Mouse (Mus musculus): Measurements from ENCODE around the gene Ndufv1.
"Not testable (repeated sequence)": the region's sequence is repeated elsewhere in the genome, so short reads cannot be mapped to it uniquely, and the experiment has no call there.

Ndufv1 gene

GRCm38 (mm10) chr19:4041500-4041899 is 28.9 kb upstream of the Ndufv1 start:
- not testable (repeated sequence) for DNase-seq

DNA sequence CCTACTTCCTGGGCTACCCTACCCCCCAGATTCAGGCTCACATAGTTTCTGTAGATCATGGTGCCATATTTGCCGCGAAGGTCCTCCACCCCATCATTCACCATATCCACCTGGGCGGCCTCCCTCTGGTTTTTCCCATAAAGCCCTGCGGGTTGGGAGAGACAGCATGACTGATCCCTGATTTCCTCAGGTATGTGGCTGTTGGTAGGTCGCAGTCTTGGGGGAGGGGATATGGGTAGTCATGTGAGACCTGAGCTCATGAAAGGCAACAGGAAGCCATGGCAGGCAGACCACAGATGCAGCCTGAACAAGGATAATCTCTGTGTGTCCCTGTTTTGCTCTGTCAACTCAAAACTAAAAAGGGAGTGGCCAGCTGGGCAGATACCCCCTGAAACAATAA is 28.3 kb upstream of the Ndufv1 start:
- DNase-seq = not testable (repeated sequence)

DNA sequence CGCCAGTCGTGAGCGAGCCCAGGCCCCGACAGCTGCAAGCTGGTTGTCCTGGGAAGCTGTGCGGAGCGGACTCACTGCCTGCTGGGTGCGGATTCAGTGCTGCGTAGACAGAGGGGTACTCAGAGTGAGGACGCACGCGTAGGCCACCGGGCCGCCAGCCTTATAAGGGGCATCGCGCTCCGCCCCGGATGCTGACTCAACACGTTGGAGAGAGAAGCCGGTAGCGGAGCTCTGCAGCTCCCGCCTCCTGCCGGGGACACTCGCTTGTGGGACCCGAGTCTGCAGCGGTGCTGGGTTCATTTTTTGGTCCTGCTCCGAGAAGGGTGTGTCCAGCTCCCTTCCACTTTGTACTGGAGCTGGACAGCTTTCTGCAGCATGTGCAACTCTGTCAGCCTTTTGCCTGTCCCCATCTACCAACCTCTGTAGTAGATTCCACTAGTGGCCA is 25.2 kb upstream of the Ndufv1 start, which contains the start of gene Gstp1:
TSS of gene Gstp1 (minus strand) at position 198 of the 445 bp plus-strand sequence.
- DNase-seq = peak; percentile 81

DNA sequence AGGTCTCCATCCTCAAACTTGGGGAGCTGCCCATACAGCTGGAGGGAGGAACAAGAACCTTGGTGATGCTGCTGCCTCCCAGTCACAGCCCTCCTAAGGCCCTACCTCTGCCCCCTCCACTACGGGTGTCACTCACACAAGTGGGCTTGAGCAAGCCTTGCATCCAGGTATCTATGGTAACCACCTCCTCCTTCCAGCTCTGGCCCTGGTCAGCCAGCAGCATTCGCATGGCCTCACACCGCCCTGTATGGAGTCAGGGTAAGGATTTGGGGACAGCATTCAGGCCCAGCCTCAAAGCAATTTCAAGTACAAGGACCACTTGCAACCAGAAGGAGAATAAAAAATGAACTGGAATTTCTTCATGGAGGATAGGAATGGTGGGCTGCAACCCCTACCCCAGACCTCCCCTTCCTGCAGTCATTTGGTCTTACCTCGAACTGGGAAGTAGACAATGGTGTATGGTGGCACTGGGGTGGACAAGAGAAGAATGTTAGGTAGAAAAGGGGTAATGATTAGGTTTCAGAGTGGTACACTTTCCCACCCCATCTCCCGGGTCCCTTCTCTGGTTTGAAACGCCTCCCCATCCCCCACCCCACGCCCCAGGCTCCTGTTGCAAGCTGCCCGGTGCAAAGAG is 24.7 kb upstream of the Ndufv1 start:
- not testable (repeated sequence) for DNase-seq

GRCm38 (mm10) chr19:4036327-4037045 is 23.9 kb upstream of the Ndufv1 start:
- DNase-seq = no peak

DNA sequence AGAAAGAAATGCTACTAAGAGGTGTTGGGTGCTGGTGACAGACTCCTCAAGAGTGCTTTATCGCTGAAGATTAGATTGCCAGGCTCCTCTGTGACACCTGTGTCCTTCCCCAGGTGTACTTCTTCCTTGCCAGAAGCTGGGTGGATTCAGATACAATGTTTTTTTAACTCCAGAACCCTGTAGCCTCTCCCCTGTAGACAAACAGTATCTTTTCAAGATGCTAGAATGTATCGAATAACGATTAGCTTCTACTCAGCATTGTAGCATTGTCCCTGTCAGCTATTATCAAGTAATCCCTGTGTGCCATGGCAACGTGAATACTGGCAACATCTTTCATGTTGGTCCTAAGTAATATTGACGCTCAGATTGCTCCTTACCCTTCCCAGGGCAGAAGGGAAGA is 21.1 kb upstream of the Ndufv1 start:
- no peak for DNase-seq

DNA sequence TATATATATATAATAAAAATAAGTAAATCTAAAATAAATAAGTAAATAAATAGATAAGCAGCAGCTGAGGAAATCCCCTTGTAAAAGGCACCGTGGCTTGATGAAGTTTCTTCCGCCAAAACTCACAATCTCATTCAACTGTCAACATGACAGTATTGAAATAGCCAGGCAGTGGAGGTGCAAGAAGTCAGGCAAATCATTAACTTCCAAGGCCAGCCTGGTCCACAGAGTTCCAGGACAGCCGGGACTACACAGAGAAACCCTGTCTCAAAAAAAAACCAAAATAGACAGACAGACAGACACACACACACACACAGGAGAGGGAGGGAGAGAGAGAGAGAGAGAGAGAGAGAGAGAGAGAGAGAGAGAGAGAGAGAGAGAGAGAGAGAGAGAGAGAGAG is 20.7 kb upstream of the Ndufv1 start:
- DNase-seq = no peak

- no peak for DNase-seq
Observed at GRCm38 (mm10) chr19:4032668-4033067, 20.1 kb upstream of the Ndufv1 start.

- DNase-seq = no peak
Observed at GRCm38 (mm10) chr19:4027576-4027975, 15.0 kb upstream of the Ndufv1 start.

- DNase-seq = no peak
Observed at GRCm38 (mm10) chr19:4023185-4023584, 10.6 kb upstream of the Ndufv1 start.

GRCm38 (mm10) chr19:4018743-4019583 is 6.4 kb upstream of the Ndufv1 start:
- peak; percentile 60 for DNase-seq

- no peak for DNase-seq
Observed at GRCm38 (mm10) chr19:4017921-4018587, 5.4 kb upstream of the Ndufv1 start.

DNA sequence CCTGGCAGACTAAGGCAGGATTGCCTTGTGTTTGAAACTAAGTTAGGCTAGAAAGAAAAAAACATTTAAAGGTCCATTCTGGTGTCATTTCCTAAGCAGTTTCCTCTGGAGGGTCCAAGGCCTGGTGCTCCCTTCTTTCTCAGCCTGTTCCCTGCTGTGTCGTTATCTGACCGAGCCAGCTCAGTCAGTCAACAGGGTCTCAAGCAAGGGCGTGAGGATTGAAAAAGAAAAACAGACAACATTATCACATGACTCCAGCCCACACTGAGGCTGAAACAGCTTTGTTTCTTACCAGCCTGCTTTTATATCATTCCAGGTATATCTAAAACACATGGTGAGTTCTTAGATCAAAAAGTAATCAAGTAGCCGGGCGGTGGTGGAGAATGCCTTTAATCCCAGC is 3.0 kb upstream of the Ndufv1 start:
- no peak for DNase-seq

DNA sequence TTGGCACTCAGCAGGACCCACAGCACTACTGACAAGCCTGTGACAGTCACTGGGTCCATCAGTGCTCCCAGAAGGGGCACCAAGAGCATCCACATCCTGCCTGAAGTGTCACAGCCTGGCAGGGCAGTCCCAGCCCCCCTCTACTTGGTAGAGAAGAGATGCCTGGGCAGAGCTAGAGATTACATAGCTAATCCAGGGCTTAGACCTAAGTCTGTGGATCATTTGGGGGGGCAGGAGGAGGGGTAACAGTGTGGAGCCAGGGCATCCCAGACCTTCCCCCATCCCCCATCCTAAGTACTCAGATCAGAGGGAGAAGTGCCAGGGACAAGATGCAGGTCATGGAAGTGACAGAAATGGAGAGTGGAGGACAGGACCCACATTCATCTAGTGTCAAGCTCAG is 2.2 kb upstream of the Ndufv1 start:
- no peak for DNase-seq

GRCm38 (mm10) chr19:4013066-4013465 is 460 bp upstream of the Ndufv1 start:
- DNase-seq = no peak

GRCm38 (mm10) chr19:4011086-4011485 is 1.5 kb downstream of the Ndufv1 start:
- no peak for DNase-seq

DNA sequence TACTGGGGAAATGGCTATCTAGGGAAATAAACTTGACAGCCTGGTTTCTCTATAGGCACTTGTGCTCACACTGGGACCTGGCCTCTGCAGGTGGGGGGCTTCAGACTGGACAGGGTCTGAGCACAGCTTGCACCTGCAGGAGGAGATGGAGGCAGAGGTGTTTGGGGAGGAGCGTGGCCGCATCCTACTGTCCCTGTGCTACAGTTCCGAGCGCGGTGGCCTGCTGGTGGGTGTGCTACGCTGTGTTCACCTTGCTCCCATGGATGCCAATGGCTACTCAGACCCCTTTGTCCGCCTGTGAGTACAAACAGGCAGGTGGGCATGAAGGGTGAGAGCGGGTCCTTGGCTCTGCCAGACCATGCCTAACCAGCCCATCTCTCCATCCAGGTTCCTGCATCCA is 6.6 kb downstream of the Ndufv1 start:
- DNase-seq = no peak

DNA sequence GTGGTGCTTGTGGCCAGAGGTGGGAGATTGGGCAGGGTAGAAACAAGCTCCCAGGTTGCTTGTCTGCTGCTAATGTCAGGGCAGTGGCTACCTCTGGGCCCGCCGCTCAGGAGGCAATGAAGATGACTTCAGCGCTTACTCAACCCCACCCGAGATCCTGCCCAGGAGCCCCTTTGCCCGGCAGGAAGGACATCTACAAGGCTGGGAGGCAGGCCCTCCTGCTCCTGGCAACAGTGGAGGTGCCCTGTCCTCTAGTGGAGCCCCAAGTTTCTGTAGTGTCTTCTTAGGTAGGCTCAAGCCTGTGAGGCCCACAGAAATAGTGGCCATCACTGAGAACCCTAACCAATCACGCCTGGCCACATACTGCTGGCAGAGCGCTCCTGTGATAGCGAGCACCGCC is 7.5 kb downstream of the Ndufv1 start:
- DNase-seq = no peak

GRCm38 (mm10) chr19:4004331-4004730 is 8.3 kb downstream of the Ndufv1 start:
- no peak for DNase-seq

DNA sequence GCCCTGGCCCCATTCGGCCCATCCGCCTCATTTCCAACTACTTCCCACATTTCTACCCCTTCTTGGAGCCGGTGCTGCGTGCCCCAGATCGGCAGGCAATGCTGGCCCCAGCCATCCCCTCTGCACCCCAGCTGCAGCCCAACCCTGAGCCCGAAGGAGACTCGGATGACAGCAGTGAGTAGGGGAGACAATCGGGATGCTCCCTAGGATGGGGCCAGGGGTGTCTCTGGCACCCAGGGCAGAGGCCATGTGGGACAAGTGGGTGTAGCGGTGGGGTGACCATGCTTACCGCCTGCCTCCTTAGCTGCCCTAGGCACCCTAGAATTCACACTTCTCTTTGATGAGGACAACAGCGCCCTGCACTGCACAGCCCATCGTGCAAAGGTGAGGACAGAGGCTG is 9.0 kb downstream of the Ndufv1 start:
- DNase-seq = no peak

DNA sequence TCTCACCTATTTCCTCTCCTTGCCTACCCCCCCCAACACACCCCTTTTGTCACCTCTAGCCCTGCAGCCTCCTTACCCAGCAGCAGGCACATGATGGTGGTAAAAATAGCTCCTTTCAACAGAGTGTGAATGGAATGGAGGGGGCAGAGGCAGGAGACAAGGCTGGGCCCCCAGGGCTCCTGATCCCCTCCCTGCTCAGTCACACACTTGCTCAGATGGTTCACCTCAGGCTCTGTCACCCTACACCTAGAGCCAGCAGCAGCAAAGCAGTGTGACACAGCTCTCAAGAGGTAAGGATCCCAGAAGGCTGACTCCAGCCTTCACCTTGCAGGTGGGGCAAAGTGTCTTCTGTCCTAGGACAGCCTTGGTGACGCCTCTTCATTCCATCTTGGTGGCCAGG is 9.5 kb downstream of the Ndufv1 start, which contains the start of gene Doc2g:
TSS of gene Doc2g (plus strand) at position 202 of the 400 bp plus-strand sequence.
- DNase-seq = no peak

- no peak for DNase-seq
Observed at GRCm38 (mm10) chr19:4001752-4002151, 10.9 kb downstream of the Ndufv1 start.

DNA sequence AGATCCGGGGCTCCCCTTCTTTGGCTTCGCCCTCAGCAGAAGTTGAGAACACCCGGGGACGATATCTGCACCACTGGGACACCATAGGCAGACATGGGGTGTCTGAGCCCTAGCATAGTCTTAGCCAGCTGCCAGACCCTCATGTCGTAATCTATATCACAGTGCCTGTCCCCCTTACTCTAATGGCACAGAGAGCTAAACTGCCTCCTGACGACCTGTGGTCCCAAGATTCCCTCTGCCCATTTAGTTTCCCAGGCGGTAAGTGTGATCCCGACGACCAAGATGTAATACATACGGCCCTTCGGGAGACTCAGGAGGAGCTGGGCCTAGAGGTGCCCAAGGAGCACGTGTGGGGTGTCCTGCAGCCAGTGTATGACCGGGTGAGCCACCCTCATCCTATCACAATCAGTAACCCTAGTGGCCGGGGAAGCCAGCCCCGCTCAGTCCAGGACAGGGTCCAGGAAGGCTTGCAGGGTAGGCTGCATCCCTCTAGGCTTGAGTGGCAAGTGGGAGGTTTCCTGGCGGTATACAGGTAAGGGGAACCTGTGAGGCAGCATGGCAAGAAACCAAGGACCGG is 11.6 kb downstream of the Ndufv1 start:
- DNase-seq = no peak

All from right cerebral cortex, postnatal 4 days (tissue).